Mouse (Mus musculus) MN1 (cell line): ENCODE data around the gene Uts2b.
"Not testable (repeated sequence)": the region's sequence is repeated elsewhere in the genome, so short reads cannot be mapped to it uniquely, and the experiment has no call there.

Experiments
- DNase-seq: peaks from one replicate; pipeline ENCODE4 v3.0.0-alpha.2; 2016; ENCODE audit warnings: low spot score

Gene Uts2b

GRCm38 (mm10) chr16:27375318-27375717 is 5.3 kb upstream of the Uts2b start:
- DNase-seq = no peak

DNA sequence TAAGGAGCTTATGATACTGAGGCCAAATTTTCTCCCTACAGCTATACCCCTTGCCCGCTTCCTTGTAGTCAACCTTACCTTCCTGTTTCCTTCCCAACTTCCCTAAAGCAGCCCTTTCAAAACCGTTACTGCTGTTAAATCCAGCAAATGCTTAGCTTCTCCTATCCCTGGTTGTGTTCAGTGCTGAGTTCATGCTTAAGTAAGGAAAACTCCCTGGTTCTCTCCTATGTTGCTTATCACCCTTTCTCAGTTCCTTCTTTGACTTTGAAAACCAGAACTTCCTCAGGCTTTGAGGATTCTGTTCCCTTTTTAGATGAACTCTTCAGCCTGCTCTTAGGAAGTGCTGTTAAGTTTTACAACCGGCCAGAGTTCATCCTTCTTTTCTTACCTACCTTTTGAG is 4.1 kb upstream of the Uts2b start:
- no peak for DNase-seq

DNA sequence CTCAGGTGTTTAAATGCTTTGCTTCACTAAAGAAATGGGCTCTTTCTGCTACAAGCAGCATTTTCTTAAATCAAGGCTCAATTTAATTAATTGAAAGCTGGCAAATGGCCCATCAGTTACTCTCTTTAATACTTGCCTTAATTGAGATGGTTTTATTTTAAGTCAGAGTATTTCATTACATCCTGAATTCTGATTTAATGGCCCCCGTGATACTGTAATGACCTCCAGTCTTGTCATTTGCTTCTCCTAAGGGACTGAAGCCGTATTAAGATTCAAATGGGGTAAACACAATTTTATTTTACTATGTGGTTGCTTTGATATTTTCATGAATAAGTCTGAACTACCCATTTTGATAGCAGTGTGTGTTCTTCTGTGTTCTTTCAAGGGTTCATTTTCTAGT is 661 bp upstream of the Uts2b start:
- DNase-seq = no peak

DNA sequence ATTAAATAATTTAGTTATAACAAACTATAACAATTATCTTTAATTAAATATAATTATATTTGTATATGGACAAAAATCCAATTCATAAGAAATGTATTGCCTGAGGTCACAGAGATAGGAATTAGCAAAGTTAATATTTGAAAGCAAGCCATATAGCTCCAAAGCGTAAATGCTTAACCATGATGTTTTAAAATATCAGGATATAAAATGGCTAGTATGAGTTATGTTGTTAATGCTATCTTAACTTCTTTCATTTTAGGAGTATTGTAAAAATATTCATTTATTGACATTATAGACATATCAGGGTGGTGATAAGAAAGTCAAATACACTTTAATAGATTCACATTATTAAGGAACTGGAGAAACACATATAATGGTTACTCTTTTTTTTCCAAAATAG is 10.0 kb downstream of the Uts2b start:
- DNase-seq = no peak

GRCm38 (mm10) chr16:27354464-27354863 is 15.6 kb downstream of the Uts2b start:
- DNase-seq = no peak

DNA sequence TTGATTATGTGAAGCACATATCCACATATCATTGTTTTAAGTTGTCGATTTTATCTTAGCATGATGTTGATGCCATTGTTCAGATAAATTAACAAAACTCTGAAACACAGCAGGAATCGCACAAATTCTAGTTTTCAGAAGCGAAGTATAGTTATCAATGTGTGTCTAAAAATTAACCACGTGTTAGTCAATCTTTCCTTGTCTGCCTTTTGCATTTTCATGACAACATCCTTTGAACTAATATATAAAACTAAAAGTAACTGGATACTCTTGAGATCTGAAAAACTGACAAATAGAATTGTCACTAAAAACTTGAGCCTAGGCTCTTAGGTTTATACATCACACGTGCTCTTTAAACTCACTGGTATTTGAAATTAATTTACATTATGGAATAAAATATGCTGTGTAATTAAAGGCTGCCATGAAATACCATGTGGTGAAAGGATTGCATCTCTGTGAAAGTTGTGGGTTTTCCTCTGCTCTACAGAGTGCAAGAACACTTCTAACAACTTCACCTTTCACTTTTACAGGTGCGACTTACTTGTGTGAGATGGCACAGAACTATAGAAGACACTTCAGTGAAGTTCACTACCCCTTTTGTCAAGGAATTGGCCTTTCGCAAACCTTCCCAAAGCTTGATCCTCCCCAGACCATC is 20.0 kb downstream of the Uts2b start:
- DNase-seq = no peak

DNA sequence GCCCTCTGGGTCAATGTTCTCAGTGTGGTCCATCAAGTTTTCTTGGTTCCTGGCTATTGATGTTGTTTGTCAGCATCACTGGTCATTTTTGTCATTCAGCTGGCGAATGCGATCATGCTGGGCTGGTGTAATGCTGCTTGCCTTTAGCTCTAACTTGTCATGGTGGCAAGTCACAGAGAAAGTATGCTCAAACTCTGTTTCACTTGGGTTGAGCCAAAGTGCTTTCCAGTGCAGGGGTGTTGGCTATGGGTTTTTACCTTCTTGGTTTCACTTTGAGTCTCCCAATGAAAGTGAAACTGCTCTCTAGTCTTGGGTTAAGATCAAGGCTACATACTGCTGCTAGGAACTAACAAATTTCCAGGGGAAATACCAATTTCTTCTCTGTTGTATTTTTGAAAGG is 20.8 kb downstream of the Uts2b start:
- no peak for DNase-seq

DNA sequence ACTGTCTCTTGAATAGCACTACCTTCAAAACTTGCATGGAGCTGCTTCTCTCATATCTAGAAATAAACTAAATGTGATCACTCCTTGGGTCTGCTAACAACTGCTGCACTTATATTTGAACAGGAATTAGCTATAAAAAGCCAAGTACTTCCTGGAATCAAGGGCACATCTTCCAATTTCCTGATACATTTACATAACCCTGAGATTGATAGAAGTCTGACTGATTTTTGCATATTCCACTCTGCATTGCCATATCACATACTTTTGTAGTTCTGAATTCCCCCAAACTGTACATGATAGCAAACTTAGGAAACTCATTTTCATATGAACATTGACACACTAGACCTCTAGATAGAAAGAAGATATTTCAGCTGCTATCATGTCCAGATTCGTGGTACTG is 21.7 kb downstream of the Uts2b start:
- DNase-seq = no peak

DNA sequence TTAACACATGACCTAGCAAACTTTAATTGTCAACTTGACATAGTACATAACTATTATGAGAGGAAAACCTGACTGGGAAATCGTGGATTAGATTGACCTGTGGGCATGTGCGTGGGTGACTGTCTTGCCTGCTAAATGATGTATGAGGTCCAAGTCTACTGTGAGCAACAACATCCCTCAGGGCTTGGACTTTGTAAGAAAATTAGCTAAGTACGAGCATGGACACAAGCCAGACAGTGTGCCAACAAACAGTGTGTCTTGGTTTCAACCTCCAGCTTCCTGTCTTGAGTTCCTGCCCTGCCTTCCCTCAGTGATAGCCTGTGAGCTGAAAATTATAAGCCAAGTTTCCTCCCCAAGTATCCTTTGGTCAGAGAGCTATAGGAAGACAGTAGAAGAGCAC is 22.5 kb downstream of the Uts2b start:
- no peak for DNase-seq

GRCm38 (mm10) chr16:27326463-27326862 is 43.6 kb downstream of the Uts2b start:
- no peak for DNase-seq

GRCm38 (mm10) chr16:27322047-27322446 is 48.0 kb downstream of the Uts2b start:
- no peak for DNase-seq

GRCm38 (mm10) chr16:27319099-27319498 is 50.9 kb downstream of the Uts2b start:
- DNase-seq = no peak

DNA sequence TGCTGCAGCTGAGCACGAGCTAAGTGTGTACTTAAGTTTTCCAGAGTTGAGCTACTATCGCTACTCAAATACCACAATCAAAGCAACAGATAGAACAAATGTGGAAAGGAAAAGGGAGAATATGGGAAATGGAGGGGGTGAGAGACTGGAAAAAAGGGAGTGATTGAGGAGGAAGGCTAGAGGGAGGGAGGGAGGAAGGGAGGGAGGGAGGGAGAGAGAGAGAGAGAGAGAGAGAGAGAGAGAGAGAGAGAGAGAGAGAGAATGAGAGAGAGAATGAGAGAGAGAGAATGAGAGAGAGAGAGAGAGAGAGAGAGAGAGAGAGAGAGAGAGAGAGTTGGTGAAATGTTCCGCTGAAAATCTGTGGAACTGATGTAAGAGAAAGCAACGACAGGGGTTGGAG is 62.9 kb downstream of the Uts2b start, which contains the start of gene Ostn:
Ostn (plus strand) TSS at position 301 of the 400 bp plus-strand sequence.
- not testable (repeated sequence) for DNase-seq
